Mouse (Mus musculus) heart, embryonic 10.5 days (tissue): ENCODE results near the gene Gm3488. TPM values are rescaled to one million over a fixed set of nuclear protein-coding genes. Genes with fewer than 3 reads are reported as not detected.
"Not testable (repeated sequence)": the region's sequence is repeated elsewhere in the genome, so short reads cannot be mapped to it uniquely, and the experiment has no call there.

Source experiments
- DNase-seq: peaks from one replicate; pipeline ENCODE4 v3.0.0-alpha.2; 2017; ENCODE audit warnings: low spot score
- H3K27ac ChIP-seq: fragments of 300-500 bp; sonication (generic); 2 replicates; pipeline ENCODE4 v1.5.1; 2016; ENCODE audit warnings: mild to moderate bottlenecking
- H3K27me3 ChIP-seq: fragments of 300-500 bp; sonication (generic); 2 replicates; pipeline ENCODE4 v1.6.1; 2016; ENCODE audit warnings: mild to moderate bottlenecking; ENCODE audit not compliant: poor library complexity, insufficient read depth, severe bottlenecking
- H3K36me3 ChIP-seq: fragments of 300-500 bp; sonication (generic); 2 replicates; pipeline ENCODE4 v1.6.1; 2016; ENCODE audit warnings: mild to moderate bottlenecking, moderate library complexity
- H3K4me1 ChIP-seq: fragments of 300-500 bp; sonication (generic); 2 replicates; pipeline ENCODE4 v1.6.1; 2016; ENCODE audit warnings: mild to moderate bottlenecking
- H3K4me3 ChIP-seq: fragments of 300-500 bp; sonication (generic); 2 replicates; pipeline ENCODE4 v1.5.1; 2016; ENCODE audit warnings: mild to moderate bottlenecking, moderate library complexity
- H3K9me3 ChIP-seq: fragments of 300-500 bp; sonication (generic); 2 replicates; pipeline ENCODE4 v1.6.1; 2016; ENCODE audit warnings: mild to moderate bottlenecking, moderate library complexity
- WGBS: fragments of 180-500 bp; shearing (Covaris S2); methylation state at CpG from one replicate; pipeline ENCODE4 v1.1.7; 2016; 5-methylcytosine and 5-hydroxymethylcytosine counted together
- polyA plus RNA-seq: library from polyadenylated mRNA; unstranded; fragments of >200 nt; fragmentation: Nextera tagmentation; extraction: Ambion mirVana; gene quantifications from 2 replicates; pipeline ENCODE4 v1.2.1, GENCODE M21; 2016

The Gm3488 gene
- 1.9 and 2.0 TPM in 2 replicates for polyA plus RNA-seq

- DNase-seq, H3K36me3 ChIP-seq, H3K27ac ChIP-seq, H3K4me3 ChIP-seq, H3K4me1 ChIP-seq, H3K9me3 ChIP-seq, H3K27me3 ChIP-seq: not testable (repeated sequence)
- no CpG with 5 or more reads among the region's 35 CpGs for WGBS
These were observed at the start of gene Gm3488 for GRCm38 (mm10) chr14:5501374-5501773. Gene Gm3488, plus strand, starts transcription at chr14:5501674.

- H3K9me3 ChIP-seq, H3K27me3 ChIP-seq, DNase-seq, H3K4me3 ChIP-seq, H3K27ac ChIP-seq, H3K36me3 ChIP-seq, H3K4me1 ChIP-seq: not testable (repeated sequence)
- no CpG with 5 or more reads among the region's 3 CpGs for WGBS
These were observed 46.1 kb upstream of the Gm3488 start, which contains the start of gene Gm3194 for GRCm38 (mm10) chr14:5455367-5455766. Gene Gm3194, minus strand, starts transcription at chr14:5455467.

GRCm38 (mm10) chr14:5460469-5460868 is 41.0 kb upstream of the Gm3488 start:
- H3K9me3 ChIP-seq, H3K27ac ChIP-seq, DNase-seq, H3K4me3 ChIP-seq, H3K27me3 ChIP-seq, H3K36me3 ChIP-seq, H3K4me1 ChIP-seq: not testable (repeated sequence)
- no CpG with 5 or more reads among the region's 19 CpGs for WGBS

GRCm38 (mm10) chr14:5477730-5478129 is 23.7 kb upstream of the Gm3488 start, which contains the start of gene Gm8246:
Gene Gm8246, minus strand, starts transcription at chr14:5477830.
- H3K4me1 ChIP-seq, H3K4me3 ChIP-seq, H3K27ac ChIP-seq, H3K27me3 ChIP-seq, H3K36me3 ChIP-seq, DNase-seq, H3K9me3 ChIP-seq: not testable (repeated sequence)
- whole genome bisulfite sequencing: no CpG with 5 or more reads among the region's 3 CpGs

- H3K27ac ChIP-seq, H3K9me3 ChIP-seq: not testable (repeated sequence)
- 76% methylated on average over 4 of the region's 5 CpGs for WGBS
These were observed 17.6 kb upstream of the Gm3488 start, which contains the start of gene Gm3187 for GRCm38 (mm10) chr14:5483907-5484306. Gene Gm3187, plus strand, starts transcription at chr14:5484207.

GRCm38 (mm10) chr14:5538196-5538595 is 36.7 kb downstream of the Gm3488 start, which contains the start of gene Gm3532:
Gene Gm3532, plus strand, starts transcription at chr14:5538496.
- H3K4me1 ChIP-seq, DNase-seq, H3K27me3 ChIP-seq, H3K36me3 ChIP-seq, H3K9me3 ChIP-seq, H3K4me3 ChIP-seq, H3K27ac ChIP-seq: not testable (repeated sequence)
- no CpG with 5 or more reads among the region's 2 CpGs for WGBS

More at GRCm38 (mm10) chr14:5483907-5484306, 17.6 kb upstream of the Gm3488 start, which contains the start of gene Gm3187:
- H3K4me3 ChIP-seq, H3K36me3 ChIP-seq, H3K27me3 ChIP-seq, H3K4me1 ChIP-seq, DNase-seq: not testable (repeated sequence)

Other genes with a start within 250 kb of the Gm3488 start
- gene Gm3526, start 241.1 kb upstream of the Gm3488 start, polyA plus RNA-seq: not detected in 2 replicates
- not detected in 2 replicates for gene Gm3542, start 166.7 kb upstream of the Gm3488 start, polyA plus RNA-seq
- not detected in 2 replicates for gene Gm3500, start 112.6 kb upstream of the Gm3488 start, polyA plus RNA-seq
- 0.36 and 0.39 TPM in 2 replicates for gene Gm3194, start 46.2 kb upstream of the Gm3488 start, polyA plus RNA-seq
- not detected in 2 replicates for gene Gm8246, start 23.8 kb upstream of the Gm3488 start, polyA plus RNA-seq
- not detected in 2 replicates for gene Gm3187, start 17.5 kb upstream of the Gm3488 start, polyA plus RNA-seq
- gene Gm3532, start 36.8 kb downstream of the Gm3488 start, polyA plus RNA-seq: not detected in 2 replicates
- gene Gm8265, start 131.4 kb downstream of the Gm3488 start, polyA plus RNA-seq: not detected in 2 replicates
- gene Gm9603, start 185.8 kb downstream of the Gm3488 start, polyA plus RNA-seq: not detected in 2 replicates
- 0.11 and 0.20 TPM in 2 replicates for gene Gm3373, start 239.9 kb downstream of the Gm3488 start, polyA plus RNA-seq